Mouse (Mus musculus): ENCODE data around the gene Gnb1l. TPM values are rescaled to one million over a fixed set of nuclear protein-coding genes. Genes with fewer than 3 reads are reported as not detected.
A peak's percentile ranks its signal among the peaks of the same experiment; 100 is the strongest.
"Not testable (repeated sequence)": the region's sequence is repeated elsewhere in the genome, so short reads cannot be mapped to it uniquely, and the experiment has no call there.

The Gnb1l gene
- polyA plus RNA-seq, 1 experiment from 2014 or later = 9.3 TPM

DNA sequence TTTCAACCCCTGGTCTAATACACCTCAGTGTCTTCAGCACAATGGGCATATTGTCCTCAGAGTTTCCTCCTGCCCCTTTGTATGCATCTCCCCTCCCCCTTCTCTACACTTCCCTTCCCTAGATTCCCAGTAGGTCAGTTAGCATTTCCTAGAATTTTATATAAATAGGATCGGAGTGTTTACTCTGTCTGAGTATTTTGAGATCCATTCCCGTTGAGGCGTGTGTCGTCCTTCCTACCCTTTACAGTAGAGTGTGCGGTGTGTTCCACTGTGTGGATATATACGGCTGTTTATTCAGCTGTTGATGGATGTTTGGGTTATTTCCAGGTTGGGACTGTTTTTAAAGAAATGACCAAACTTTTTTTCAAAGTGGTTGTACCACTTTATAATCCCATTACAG, 15.0 kb downstream of the Gnb1l start:
- Histone ChIP-seq H3K9me3 (ENCODE audit: control insufficient read depth, low read length) (no peaks in the 10 kb centered on the region), H3K4me3 (ENCODE audit: control insufficient read depth in 1 of 2, insufficient read depth in 1 of 2, low read depth in 1 of 2, low read length in 2 of 2) (no peak overlapping the region), H3K4me2 (ENCODE audit: low read length) (no peak overlapping the region), H3K27ac (replicated peaks in 1 of 2; ENCODE audit: control insufficient read depth in 1 of 2, insufficient read depth in 1 of 2, low read depth in 2 of 2, low read length in 2 of 2) (no peak overlapping the region), H3K4me1 (ENCODE audit: control insufficient read depth in 2 of 2, insufficient read depth in 2 of 2, low read length in 2 of 2) (no peaks in the 10 kb centered on the region; a peak in 1 of 4 replicates), H3K36me3 (ENCODE audit: control insufficient read depth, insufficient read depth, low read length) (no peaks in the 10 kb centered on the region), H3K9ac (ENCODE audit: low read length) (no peak overlapping the region), H3K27me3 (ENCODE audit: control insufficient read depth, insufficient read depth, low read length) (no peaks in the 10 kb centered on the region; the same call in 1 of the 2 replicates)
- ATAC-seq (ENCODE audit: insufficient number of reproducible peaks, insufficient read depth, low FRiP score, low read depth) = no peak
- WGBS = 57% methylated on average over 6 of the region's 6 CpGs

DNA sequence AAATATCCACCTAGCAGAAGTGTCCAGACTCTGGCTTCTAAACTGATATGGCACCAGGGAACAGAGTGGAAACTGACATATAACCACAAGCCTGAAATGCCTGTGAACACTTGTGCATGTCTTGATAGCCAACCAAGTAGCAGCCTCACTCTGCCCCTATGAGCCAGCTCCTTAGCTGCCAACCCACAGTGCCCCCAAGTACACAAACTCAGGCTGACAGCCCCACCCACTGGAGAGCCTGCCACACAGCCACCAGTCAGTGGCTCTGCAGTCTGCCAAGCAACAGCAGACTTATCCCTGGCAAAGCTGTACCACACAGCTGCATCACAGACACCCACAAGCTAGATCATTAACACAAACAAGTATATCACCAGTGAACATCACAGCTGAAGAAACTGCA, 19.6 kb downstream of the Gnb1l start:
- Histone ChIP-seq H3K36me3 (ENCODE audit: control insufficient read depth, insufficient read depth, low read length) (no peaks in the 10 kb centered on the region), H3K4me1 (ENCODE audit: control insufficient read depth in 2 of 2, insufficient read depth in 2 of 2, low read length in 2 of 2) (no peaks in the 10 kb centered on the region), H3K9ac (ENCODE audit: low read length) (no peak overlapping the region), H3K27ac (replicated peaks in 1 of 2; ENCODE audit: control insufficient read depth in 1 of 2, insufficient read depth in 1 of 2, low read depth in 2 of 2, low read length in 2 of 2) (no peak overlapping the region), H3K4me2 (ENCODE audit: low read length) (no peak overlapping the region), H3K27me3 (ENCODE audit: control insufficient read depth, insufficient read depth, low read length) (no peaks in the 10 kb centered on the region), H3K4me3 (ENCODE audit: control insufficient read depth in 1 of 2, insufficient read depth in 1 of 2, low read depth in 1 of 2, low read length in 2 of 2) (no peak overlapping the region), H3K9me3 (ENCODE audit: control insufficient read depth, low read length) (no peaks in the 10 kb centered on the region)
- no peak for ATAC-seq (ENCODE audit: insufficient number of reproducible peaks, insufficient read depth, low FRiP score, low read depth)

DNA sequence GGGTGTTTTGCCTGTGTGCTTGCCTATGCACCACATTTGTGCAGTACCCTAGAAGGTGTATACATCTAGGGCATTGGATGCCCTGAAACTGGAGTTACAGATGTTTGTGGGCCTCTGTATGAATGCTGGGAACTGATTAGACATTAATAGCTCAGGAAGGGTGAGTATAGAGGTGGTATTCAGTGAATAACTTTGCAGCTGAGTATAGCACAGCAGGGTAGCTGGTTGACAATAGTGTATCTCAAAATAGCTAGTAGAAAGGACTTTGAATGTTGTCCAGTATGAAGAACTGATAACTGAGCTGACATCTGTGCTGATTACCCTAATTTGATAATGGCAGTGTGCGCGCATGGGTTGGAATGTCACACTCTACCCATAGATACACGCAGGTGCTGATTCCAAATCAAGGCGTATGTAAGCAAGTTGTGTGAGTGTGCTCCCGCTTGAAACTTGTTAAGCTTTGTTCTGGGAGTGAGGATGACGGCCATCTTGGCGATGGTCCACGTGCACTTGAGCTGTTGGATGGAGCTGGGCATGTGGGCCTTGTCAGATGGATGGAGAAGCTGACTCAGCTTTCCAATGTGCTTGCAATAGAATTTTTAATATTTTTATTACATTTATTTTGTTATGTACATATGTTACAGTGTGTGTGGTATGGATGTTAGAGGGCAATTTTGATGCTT, 25.2 kb downstream of the Gnb1l start:
- Histone ChIP-seq H3K4me3 (ENCODE audit: control insufficient read depth in 1 of 2, insufficient read depth in 1 of 2, low read depth in 1 of 2, low read length in 2 of 2) (no peak overlapping the region), H3K36me3 (ENCODE audit: control insufficient read depth, insufficient read depth, low read length) (no peaks in the 10 kb centered on the region), H3K27ac (replicated peaks in 1 of 2; ENCODE audit: control insufficient read depth in 1 of 2, insufficient read depth in 1 of 2, low read depth in 2 of 2, low read length in 2 of 2) (peak overlapping the region; percentile 43 to 56; a peak in 3 of 4 replicates), H3K4me2 (ENCODE audit: low read length) (no peak overlapping the region), H3K9ac (ENCODE audit: low read length) (no peak overlapping the region), H3K9me3 (ENCODE audit: control insufficient read depth, low read length) (no peaks in the 10 kb centered on the region), H3K4me1 (ENCODE audit: control insufficient read depth in 2 of 2, insufficient read depth in 2 of 2, low read length in 2 of 2) (peaks cover 0 to 7% of the 10 kb centered on the region in 2 experiments; a peak in 2 of 4 replicates), H3K27me3 (ENCODE audit: control insufficient read depth, insufficient read depth, low read length) (no peaks in the 10 kb centered on the region)
- peak; percentile 35; the same call in 1 of the 2 replicates for ATAC-seq (ENCODE audit: insufficient number of reproducible peaks, insufficient read depth, low FRiP score, low read depth)
- 34% methylated on average over 8 of the region's 8 CpGs for WGBS

DNA sequence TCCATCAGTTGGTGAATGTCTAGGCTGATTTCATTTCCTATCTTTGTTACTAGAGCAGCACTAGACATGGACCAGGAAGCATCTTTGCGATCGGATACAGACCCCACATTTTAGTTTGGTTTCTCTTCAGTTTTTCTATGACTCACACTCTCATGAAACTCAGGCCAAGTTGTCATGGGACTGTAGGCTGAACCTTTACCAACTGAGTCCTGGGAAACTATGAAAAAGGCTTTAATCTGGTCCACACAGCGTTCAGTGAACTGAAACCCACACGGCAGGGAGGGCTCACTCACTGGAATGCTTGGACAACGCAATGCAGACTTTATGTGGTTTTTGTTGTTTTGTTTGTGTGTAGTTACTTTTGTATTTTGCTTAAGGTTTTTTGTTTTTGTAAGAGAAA, 30.1 kb downstream of the Gnb1l start:
- no peak for ATAC-seq (ENCODE audit: insufficient number of reproducible peaks, insufficient read depth, low FRiP score, low read depth)
- no peaks in the 10 kb centered on the region for H3K36me3 ChIP-seq (ENCODE audit: control insufficient read depth, insufficient read depth, low read length)
- no peak overlapping the region for H3K27ac ChIP-seq (replicated peaks in 1 of 2; ENCODE audit: control insufficient read depth in 1 of 2, insufficient read depth in 1 of 2, low read depth in 2 of 2, low read length in 2 of 2)
- H3K4me2 ChIP-seq (ENCODE audit: low read length) = no peak overlapping the region
- peaks cover 0 to 3% of the 10 kb centered on the region in 2 experiments; a peak in 1 of 4 replicates for H3K4me1 ChIP-seq (ENCODE audit: control insufficient read depth in 2 of 2, insufficient read depth in 2 of 2, low read length in 2 of 2)
- no peak overlapping the region for H3K9ac ChIP-seq (ENCODE audit: low read length)
- peaks cover 7% of the 10 kb centered on the region for H3K9me3 ChIP-seq (ENCODE audit: control insufficient read depth, low read length)
- no peak overlapping the region for H3K4me3 ChIP-seq (ENCODE audit: control insufficient read depth in 1 of 2, insufficient read depth in 1 of 2, low read depth in 1 of 2, low read length in 2 of 2)
- 85% methylated on average over 5 of the region's 5 CpGs for WGBS
- H3K27me3 ChIP-seq (ENCODE audit: control insufficient read depth, insufficient read depth, low read length) = no peaks in the 10 kb centered on the region

DNA sequence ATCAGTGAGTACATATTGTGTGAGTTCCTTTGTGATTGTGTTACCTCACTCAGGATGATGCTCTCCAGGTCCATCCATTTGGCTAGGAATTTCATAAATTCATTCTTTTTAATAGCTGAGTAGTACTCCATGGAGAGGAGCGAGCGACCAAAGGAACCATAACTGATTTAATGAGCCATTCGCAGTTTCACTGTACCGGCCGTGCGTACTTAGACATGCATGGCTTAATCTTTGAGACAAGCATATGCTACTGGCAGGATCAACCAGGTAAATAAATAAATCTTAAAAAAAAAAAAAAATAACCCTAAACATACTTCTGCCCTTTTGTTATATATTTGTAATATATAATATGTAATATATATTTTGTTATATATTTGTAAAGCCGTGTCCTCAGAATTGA, 34.5 kb downstream of the Gnb1l start:
- WGBS = 95% methylated on average over 7 of the region's 7 CpGs
- peak; percentile 100 for ATAC-seq (ENCODE audit: insufficient number of reproducible peaks, insufficient read depth, low FRiP score, low read depth)
- H3K4me3 ChIP-seq (ENCODE audit: control insufficient read depth in 1 of 2, insufficient read depth in 1 of 2, low read depth in 1 of 2, low read length in 2 of 2); H3K27ac ChIP-seq (replicated peaks in 1 of 2; ENCODE audit: control insufficient read depth in 1 of 2, insufficient read depth in 1 of 2, low read depth in 2 of 2, low read length in 2 of 2); H3K27me3 ChIP-seq (ENCODE audit: control insufficient read depth, insufficient read depth, low read length); H3K9ac ChIP-seq (ENCODE audit: low read length); H3K4me2 ChIP-seq (ENCODE audit: low read length); H3K36me3 ChIP-seq (ENCODE audit: control insufficient read depth, insufficient read depth, low read length); H3K9me3 ChIP-seq (ENCODE audit: control insufficient read depth, low read length); H3K4me1 ChIP-seq (ENCODE audit: control insufficient read depth in 2 of 2, insufficient read depth in 2 of 2, low read length in 2 of 2): not testable (repeated sequence)

DNA sequence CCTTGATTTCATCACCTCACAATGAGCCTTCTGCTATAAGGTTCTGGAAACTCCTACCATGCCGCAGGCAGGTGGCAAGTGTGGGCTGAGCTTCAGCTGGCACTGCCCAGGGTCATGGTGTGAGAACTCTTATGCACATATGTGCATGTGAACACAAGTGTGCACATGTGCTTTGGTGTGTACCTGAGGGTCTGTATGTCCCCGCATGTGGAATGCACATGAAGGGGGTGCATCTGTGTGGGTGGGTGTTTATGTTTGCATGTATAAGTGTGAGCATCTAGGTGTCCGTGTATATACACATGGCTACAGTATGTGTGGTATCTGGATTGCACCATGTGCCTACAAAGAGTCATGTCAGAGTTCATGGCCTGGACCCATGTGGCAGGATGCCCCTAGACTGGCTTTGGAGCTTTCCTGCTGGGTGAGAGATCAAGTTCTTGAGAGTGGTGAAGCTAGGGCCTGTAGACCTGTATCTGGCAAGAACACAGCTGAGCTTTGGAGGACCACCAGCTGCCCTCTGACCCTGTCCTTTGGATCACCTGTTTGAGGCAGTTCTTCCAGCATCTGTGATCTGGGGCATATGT, 39.0 kb downstream of the Gnb1l start:
- WGBS = 87% methylated on average over 3 of the region's 3 CpGs
- Histone ChIP-seq H3K4me1 (ENCODE audit: control insufficient read depth in 2 of 2, insufficient read depth in 2 of 2, low read length in 2 of 2) (peaks cover 0 to 3% of the 10 kb centered on the region in 2 experiments; a peak in 2 of 4 replicates), H3K27me3 (ENCODE audit: control insufficient read depth, insufficient read depth, low read length) (peaks cover 4% of the 10 kb centered on the region; the same call in 1 of the 2 replicates), H3K4me3 (ENCODE audit: control insufficient read depth in 1 of 2, insufficient read depth in 1 of 2, low read depth in 1 of 2, low read length in 2 of 2) (no peak overlapping the region), H3K9ac (ENCODE audit: low read length) (no peak overlapping the region), H3K27ac (replicated peaks in 1 of 2; ENCODE audit: control insufficient read depth in 1 of 2, insufficient read depth in 1 of 2, low read depth in 2 of 2, low read length in 2 of 2) (no peak overlapping the region), H3K36me3 (ENCODE audit: control insufficient read depth, insufficient read depth, low read length) (no peaks in the 10 kb centered on the region), H3K4me2 (ENCODE audit: low read length) (no peak overlapping the region), H3K9me3 (ENCODE audit: control insufficient read depth, low read length) (no peaks in the 10 kb centered on the region)
- no peak for ATAC-seq (ENCODE audit: insufficient number of reproducible peaks, insufficient read depth, low FRiP score, low read depth)

DNA sequence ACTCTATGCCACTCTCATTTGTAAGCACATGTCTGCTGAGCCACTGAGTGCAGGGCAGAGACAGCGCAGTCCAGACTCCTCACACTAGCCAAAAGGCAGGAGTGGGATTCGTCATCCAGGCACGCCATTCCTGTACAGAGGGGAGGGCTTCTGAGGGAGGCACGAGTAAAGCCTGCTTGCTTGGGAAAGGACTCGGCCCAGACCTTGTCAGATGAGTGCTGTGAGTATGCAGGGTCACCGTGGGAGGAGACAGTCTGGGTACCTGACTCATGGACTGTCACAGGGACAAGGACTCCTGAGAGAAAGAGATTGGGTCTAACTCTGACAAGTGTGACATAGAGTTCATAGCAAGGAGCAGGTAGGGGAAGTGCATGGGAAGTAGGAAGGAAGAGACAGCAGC, 40.8 kb downstream of the Gnb1l start:
- WGBS = 42% methylated on average over 6 of the region's 6 CpGs
- Histone ChIP-seq H3K4me3 (ENCODE audit: control insufficient read depth in 1 of 2, insufficient read depth in 1 of 2, low read depth in 1 of 2, low read length in 2 of 2) (no peak overlapping the region), H3K9me3 (ENCODE audit: control insufficient read depth, low read length) (no peaks in the 10 kb centered on the region), H3K4me2 (ENCODE audit: low read length) (no peak overlapping the region), H3K27me3 (ENCODE audit: control insufficient read depth, insufficient read depth, low read length) (peaks cover 4% of the 10 kb centered on the region; the same call in 1 of the 2 replicates), H3K27ac (replicated peaks in 1 of 2; ENCODE audit: control insufficient read depth in 1 of 2, insufficient read depth in 1 of 2, low read depth in 2 of 2, low read length in 2 of 2) (no peak overlapping the region), H3K9ac (ENCODE audit: low read length) (no peak overlapping the region), H3K36me3 (ENCODE audit: control insufficient read depth, insufficient read depth, low read length) (no peaks in the 10 kb centered on the region), H3K4me1 (ENCODE audit: control insufficient read depth in 2 of 2, insufficient read depth in 2 of 2, low read length in 2 of 2) (peaks cover 10 to 12% of the 10 kb centered on the region in 2 experiments)
- 0 out of 2 replicates have a peak, but pooled peaks have one; percentile 7 for ATAC-seq (ENCODE audit: insufficient number of reproducible peaks, insufficient read depth, low FRiP score, low read depth)
